Mouse (Mus musculus) G1E (cell line): ENCODE results near the gene Nuak1. TPM values are rescaled to one million over a fixed set of nuclear protein-coding genes. Genes with fewer than 3 reads are reported as not detected.

Source experiments
- ATAC-seq: 2 replicates; pipeline ENCODE4 v1.8.0; 2016; ENCODE audit warnings: mild to moderate bottlenecking; ENCODE audit not compliant: insufficient number of reproducible peaks, poor library complexity, low FRiP score, severe bottlenecking; ENCODE audit errors: extremely low read depth
- DNase-seq: peaks from one replicate; pipeline ENCODE4 v3.0.0; 2012; ENCODE audit warnings: low spot score
- H3K27me3 ChIP-seq: 2 replicates; pipeline ENCODE4 v1.6.1; 2012; ENCODE audit warnings: mild to moderate bottlenecking, low read length, inconsistent platforms; ENCODE audit not compliant: insufficient read depth
- H3K36me3 ChIP-seq: replicated peaks from 2 replicates; pipeline ENCODE3; 2012; ENCODE audit warnings: mild to moderate bottlenecking, inconsistent platforms
- H3K4me1 ChIP-seq: 2 replicates; pipeline ENCODE4 v1.6.1; 2012; ENCODE audit warnings: low read depth, low read length, inconsistent platforms, mixed read lengths; ENCODE audit not compliant: insufficient read depth
- H3K4me3 ChIP-seq: 2 replicates; pipeline ENCODE4 v1.5.1; 2012; ENCODE audit warnings: low read depth, mild to moderate bottlenecking, inconsistent platforms, low read length, moderate library complexity, mixed read lengths
- H3K9me3 ChIP-seq: replicated peaks from 2 replicates; pipeline ENCODE4 v1.6.1; 2012; ENCODE audit warnings: inconsistent platforms
- CTCF ChIP-seq: IDR thresholded peaks from 2 replicates; pipeline ENCODE4 v1.5.1; 2012; ENCODE audit warnings: low read depth, low read length, inconsistent platforms, mixed read lengths
- GATA1 ChIP-seq: IDR thresholded peaks from 2 replicates; pipeline ENCODE4 v1.6.1; 2012; ENCODE audit warnings: borderline replicate concordance, low read length, inconsistent platforms, mixed read lengths
- GATA2 ChIP-seq: IDR thresholded peaks from 2 replicates; pipeline ENCODE4 v1.6.1; 2012; ENCODE audit warnings: low read depth, low read length, inconsistent platforms, borderline replicate concordance
- POLR2AphosphoS5 ChIP-seq: IDR thresholded peaks from 2 replicates; pipeline ENCODE4 v1.6.1; 2012; ENCODE audit warnings: low read depth, low read length, inconsistent platforms; ENCODE audit not compliant: insufficient replicate concordance
- TAL1 ChIP-seq: conservative IDR thresholded peaks from 2 replicates; pipeline ENCODE4 v1.6.1; 2012; ENCODE audit warnings: low read depth, low read length, inconsistent platforms, mixed read lengths
- polyA plus RNA-seq: library from polyadenylated mRNA; stranded (reverse); fragments of >175 nt; gene quantifications from 2 replicates; pipeline ENCODE4 v1.2.3, GENCODE M21; 2012
- total RNA-seq, 2 experiments: library from RNA; stranded (forward) in 1 of 2; stranded (reverse) in 1 of 2; fragments of 200-1000 nt in 1 of 2; fragments of >200 nt in 1 of 2; fragmentation: Nextera tagmentation in 1 of 2; gene quantifications; 2 replicates each; pipeline ENCODE4 v1.2.3; 2014 to 2017

Nuak1 gene
- total and polyA plus RNA-seq, 3 experiments, result 0.11 TPM; not detected in 2

DNA sequence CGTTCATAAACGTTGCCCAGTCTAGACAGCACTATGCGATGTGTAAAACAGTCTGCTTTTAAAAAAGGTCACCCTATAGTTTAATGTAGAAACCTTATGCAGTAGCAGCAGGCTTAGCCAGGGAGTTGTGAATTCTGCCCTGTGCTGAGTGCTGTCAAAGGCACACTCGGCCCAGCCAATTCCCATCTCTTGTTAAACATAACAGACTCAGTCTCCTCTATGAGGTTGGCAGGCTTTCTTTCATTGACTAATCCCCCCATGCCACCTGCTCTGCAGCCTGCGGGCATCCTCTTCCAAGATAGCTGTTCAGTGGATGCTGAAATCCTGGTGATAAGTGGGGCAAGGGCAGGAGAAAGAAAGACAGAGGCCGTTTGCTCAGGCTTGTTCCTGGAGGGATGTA, 27.1 kb downstream of the Nuak1 start:
- Histone ChIP-seq H3K36me3 (no peaks in the 10 kb centered on the region), H3K9me3 (peaks cover 65% of the 10 kb centered on the region), H3K4me1 (no peaks in the 10 kb centered on the region), H3K4me3 (no peak overlapping the region), H3K27me3 (no peaks in the 10 kb centered on the region)
- ATAC-seq (no peak), DNase-seq (no peak)
- TF ChIP-seq POLR2AphosphoS5 (no peak), TAL1 (no peak), GATA1 (no peak), CTCF (no peak), GATA2 (no peak)

DNA sequence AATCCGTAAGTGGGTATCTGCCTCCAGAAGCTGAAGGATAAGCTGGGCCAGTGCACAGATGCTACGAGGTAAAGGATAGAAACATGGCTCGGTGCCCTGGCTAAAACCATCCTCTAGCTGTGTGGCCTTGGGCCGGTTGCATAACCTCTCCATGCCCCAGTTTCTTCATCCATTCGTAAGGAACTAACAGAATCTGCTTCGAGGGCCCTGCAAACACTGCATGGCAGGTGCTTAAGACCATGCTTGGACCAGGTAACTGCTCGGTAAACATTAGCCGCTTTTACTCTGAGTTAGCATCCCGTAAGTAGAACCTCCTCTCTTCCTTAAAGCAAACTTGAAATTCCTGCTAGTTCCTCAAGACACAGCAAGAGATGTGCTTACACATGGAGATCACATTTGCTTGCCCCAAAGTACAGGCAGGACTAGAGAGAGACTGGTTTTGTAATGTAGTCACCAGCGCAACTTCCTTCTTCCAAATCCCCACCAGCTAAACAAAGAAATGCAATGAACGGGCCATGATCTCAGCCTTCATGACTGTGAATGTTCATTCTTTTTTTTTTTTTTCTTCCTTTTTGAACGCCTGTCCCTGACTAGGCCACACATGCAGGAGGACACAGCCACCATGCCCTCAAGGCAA, 28.0 kb downstream of the Nuak1 start:
- ATAC-seq, result no peak

DNA sequence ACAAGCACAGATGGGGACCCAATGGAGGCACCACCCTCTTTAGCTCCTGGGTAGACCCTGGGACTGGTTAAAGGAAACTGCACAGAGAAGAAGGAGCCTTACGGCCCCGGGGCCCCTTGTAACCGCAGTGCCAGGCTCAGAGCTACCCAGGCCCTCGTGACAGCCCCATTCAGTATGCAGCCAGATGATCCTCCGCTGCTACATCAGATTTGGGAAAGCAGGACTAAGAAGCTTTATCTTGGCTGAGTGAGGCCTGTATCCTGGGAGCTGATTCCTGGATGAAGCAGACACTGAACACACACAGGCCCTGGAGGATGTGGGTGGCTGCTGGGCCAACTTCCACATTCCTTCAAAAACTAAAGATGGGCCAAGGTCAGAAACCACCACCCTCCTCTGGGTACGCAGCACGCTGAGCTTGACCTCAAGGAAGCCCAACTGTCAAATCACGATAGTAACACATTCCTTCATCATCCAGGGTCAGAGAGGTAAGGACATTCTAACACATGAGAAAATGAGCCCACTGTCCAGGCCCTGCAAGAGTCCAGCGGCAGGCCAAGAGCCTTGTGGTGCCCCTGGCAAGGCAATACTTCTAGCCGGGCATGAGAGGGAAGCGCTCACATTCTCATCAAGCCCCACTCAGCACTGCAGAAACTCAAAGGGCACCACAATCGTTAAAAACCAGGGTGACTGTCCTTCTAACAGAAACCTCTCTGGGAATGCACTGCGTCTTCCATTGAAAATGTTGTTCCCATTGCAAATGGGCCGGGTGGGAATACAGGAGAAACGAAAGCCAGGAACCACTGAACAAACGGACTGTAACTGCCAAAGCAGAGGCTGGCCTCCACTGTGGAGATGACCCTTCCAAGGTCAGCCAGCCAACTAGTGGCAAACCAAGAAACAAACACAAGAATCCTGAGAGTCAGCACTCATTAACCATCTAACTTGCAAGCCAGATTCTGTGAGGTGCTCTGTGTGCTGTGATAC, 29.0 kb downstream of the Nuak1 start:
- H3K9me3 ChIP-seq, result peaks cover 60% of the 10 kb centered on the region
- no peaks in the 10 kb centered on the region for H3K36me3 ChIP-seq
- DNase-seq, result no peak
- no peak for ATAC-seq
- no peaks in the 10 kb centered on the region for H3K27me3 ChIP-seq
- H3K4me1 ChIP-seq, result no peaks in the 10 kb centered on the region
- no peak for TF ChIP-seq GATA2
- no peak for TF ChIP-seq TAL1
- TF ChIP-seq GATA1, result no peak
- TF ChIP-seq CTCF, result no peak
- TF ChIP-seq POLR2AphosphoS5, result no peak
- H3K4me3 ChIP-seq, result no peak overlapping the region

More for the DNA sequence above, 28.0 kb downstream of the Nuak1 start:
- TF ChIP-seq POLR2AphosphoS5, result no peak
- no peak for TF ChIP-seq CTCF
- no peak for TF ChIP-seq GATA2
- no peak for TF ChIP-seq GATA1
- no peak for TF ChIP-seq TAL1
- H3K27me3 ChIP-seq, result no peaks in the 10 kb centered on the region
- no peaks in the 10 kb centered on the region for H3K4me1 ChIP-seq
- no peak for DNase-seq
- H3K36me3 ChIP-seq, result no peaks in the 10 kb centered on the region
- H3K9me3 ChIP-seq, result peaks cover 61% of the 10 kb centered on the region
- no peak overlapping the region for H3K4me3 ChIP-seq

DNA sequence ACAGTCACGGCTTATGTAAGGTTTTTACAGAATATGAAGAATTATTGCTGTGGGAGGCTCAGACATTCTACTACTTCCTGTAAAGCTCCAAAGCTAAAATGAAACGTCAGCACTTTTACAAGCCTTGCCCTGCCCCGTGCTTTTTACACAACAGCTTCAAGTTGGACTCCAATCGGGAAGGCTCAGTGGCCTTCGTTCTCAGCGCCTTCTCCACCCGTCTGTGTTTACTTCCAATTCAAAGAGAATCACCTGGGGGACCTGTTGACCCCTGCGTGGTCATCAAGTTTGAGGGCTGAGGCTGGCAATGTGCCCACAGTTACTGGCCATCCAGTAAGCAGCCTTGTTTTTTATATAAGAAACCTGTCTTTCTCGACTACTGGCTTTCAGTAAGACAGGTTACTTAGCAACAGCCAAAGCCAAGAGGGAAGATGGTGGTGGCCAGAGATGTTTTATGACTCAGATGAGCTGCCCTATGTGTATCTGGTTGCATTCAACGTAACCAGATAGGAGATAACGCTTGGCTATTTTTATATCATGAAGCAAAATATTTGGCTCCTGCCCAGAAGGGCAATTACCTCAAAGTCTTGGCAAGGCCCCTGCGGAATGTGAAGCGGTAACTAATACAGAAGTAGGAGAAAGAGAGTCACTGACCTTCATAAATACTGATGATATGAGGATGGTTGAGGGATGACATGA, 31.3 kb downstream of the Nuak1 start:
- Histone ChIP-seq H3K9me3 (peaks cover 60% of the 10 kb centered on the region), H3K36me3 (no peaks in the 10 kb centered on the region), H3K4me1 (no peaks in the 10 kb centered on the region), H3K4me3 (no peak overlapping the region), H3K27me3 (no peaks in the 10 kb centered on the region)
- ATAC-seq, result no peak
- no peak for DNase-seq
- TF ChIP-seq TAL1 (no peak), CTCF (no peak), GATA1 (no peak), GATA2 (no peak), POLR2AphosphoS5 (no peak)

DNA sequence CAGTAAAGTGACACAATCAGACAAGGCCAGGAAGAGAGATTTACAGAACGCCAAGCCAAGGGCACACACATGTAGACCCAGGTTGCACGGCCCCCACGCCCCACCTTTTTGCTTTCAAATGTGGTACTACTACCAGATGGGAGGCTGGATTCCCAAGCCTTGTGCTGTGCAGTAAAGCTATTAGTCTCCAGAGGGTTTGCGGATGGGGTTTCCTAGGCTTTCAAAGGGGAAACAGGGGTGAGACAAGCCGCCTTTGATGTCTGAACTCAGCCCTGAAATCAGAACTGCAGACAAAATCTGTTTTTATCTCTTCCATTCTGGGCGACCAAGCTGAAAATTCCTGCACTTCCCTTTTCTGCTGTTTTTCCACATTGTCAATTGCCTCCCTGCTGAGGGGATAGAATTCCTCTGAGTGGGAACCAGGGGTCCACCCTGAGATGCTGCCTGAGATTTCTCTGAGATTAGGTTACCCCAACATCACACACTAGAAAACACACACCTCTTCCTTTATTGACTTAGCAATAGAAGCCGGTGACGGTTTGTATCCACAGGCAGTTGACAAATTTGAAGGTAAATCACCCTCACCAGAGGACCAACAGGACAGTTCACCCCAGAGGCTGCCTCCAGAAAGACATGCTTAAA, 35.1 kb downstream of the Nuak1 start:
- TF ChIP-seq GATA1, result no peak
- no peak for TF ChIP-seq CTCF
- TF ChIP-seq GATA2, result no peak
- no peak for TF ChIP-seq TAL1
- no peak for TF ChIP-seq POLR2AphosphoS5
- Histone ChIP-seq H3K36me3 (no peaks in the 10 kb centered on the region), H3K9me3 (peaks cover 48% of the 10 kb centered on the region), H3K4me1 (no peaks in the 10 kb centered on the region), H3K4me3 (no peak overlapping the region), H3K27me3 (no peaks in the 10 kb centered on the region)
- DNase-seq (no peak), ATAC-seq (no peak)

DNA sequence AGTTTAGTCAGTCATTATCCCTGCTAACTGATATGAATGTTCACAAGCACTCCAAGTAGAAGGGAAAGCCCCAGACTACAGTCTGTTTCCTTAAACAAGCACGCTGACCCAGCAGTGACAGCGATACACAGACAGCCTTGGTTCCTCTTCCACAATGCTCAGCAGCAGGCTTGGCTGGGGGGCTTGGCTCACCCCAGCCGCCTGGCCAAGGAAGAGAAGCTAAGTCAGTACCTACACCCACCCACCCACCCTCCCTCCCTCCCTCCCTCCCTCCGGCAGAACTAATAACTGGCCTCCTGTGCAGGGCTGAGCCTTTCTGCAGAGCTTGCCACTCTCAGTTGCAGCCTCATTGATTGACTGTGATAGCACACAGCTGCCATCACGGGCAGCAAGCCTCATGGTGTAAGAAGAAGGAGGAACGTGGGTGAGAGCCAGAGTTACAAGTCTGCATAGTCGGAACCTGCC, 38.5 kb downstream of the Nuak1 start:
- ATAC-seq, result no peak
- DNase-seq, result no peak
- no peak overlapping the region for H3K4me3 ChIP-seq
- H3K9me3 ChIP-seq, result peaks cover 58% of the 10 kb centered on the region
- no peaks in the 10 kb centered on the region for H3K4me1 ChIP-seq
- no peaks in the 10 kb centered on the region for H3K27me3 ChIP-seq
- no peaks in the 10 kb centered on the region for H3K36me3 ChIP-seq
- TF ChIP-seq POLR2AphosphoS5, result no peak
- TF ChIP-seq TAL1, result no peak
- TF ChIP-seq GATA1, result no peak
- no peak for TF ChIP-seq GATA2
- no peak for TF ChIP-seq CTCF
